Mouse (Mus musculus) forebrain, embryonic 13.5 days (tissue): ENCODE results near the gene Sectm1b. TPM values are rescaled to one million over a fixed set of nuclear protein-coding genes. Genes with fewer than 3 reads are reported as not detected.

ENCODE experiments used
- ATAC-seq: fragments of 200-750 bp; cut with Nextera tagmentation; 2 replicates; pipeline ENCODE4 v1.8.0; 2017
- H3K27ac ChIP-seq: fragments of 300-500 bp; sonication (generic); 2 replicates; pipeline ENCODE4 v1.5.1; 2015; ENCODE audit warnings: inconsistent platforms, mild to moderate bottlenecking, moderate library complexity
- H3K27me3 ChIP-seq: fragments of 300-500 bp; sonication (generic); 2 replicates; pipeline ENCODE4 v1.6.1; 2015; ENCODE audit warnings: mild to moderate bottlenecking, inconsistent platforms
- H3K36me3 ChIP-seq: fragments of 300-500 bp; sonication (generic); 2 replicates; pipeline ENCODE4 v1.6.1; 2015; ENCODE audit warnings: mild to moderate bottlenecking, inconsistent platforms; ENCODE audit not compliant: poor library complexity, severe bottlenecking
- H3K4me1 ChIP-seq: fragments of 300-500 bp; sonication (generic); 2 replicates; pipeline ENCODE4 v1.6.1; 2015; ENCODE audit warnings: inconsistent platforms
- H3K4me2 ChIP-seq: fragments of 300-500 bp; sonication (generic); 2 replicates; pipeline ENCODE4 v1.6.1; 2015; ENCODE audit warnings: inconsistent platforms, mild to moderate bottlenecking, moderate library complexity
- H3K4me3 ChIP-seq: fragments of 300-500 bp; sonication (generic); 2 replicates; pipeline ENCODE4 v1.5.1; 2015; ENCODE audit warnings: mild to moderate bottlenecking, inconsistent platforms
- H3K9ac ChIP-seq: fragments of 300-500 bp; sonication (generic); 2 replicates; pipeline ENCODE4 v1.6.1; 2015; ENCODE audit warnings: mild to moderate bottlenecking, inconsistent platforms
- H3K9me3 ChIP-seq: fragments of 300-500 bp; sonication (generic); replicated peaks from 2 replicates; pipeline ENCODE4 v1.6.1; 2016; ENCODE audit warnings: inconsistent platforms
- WGBS: fragments of 180-500 bp; shearing (Covaris S2); methylation state at CpG from one replicate; pipeline ENCODE4 v1.1.7; 2015; 5-methylcytosine and 5-hydroxymethylcytosine counted together
- polyA plus RNA-seq: library from polyadenylated mRNA; unstranded; fragments of >200 nt; fragmentation: Nextera tagmentation; extraction: Ambion mirVana; gene quantifications from 2 replicates; pipeline ENCODE4 v1.2.1, GENCODE M21; 2015

Sectm1b gene
- polyA plus RNA-seq, 1 experiment from 2014 or later = not detected

DNA sequence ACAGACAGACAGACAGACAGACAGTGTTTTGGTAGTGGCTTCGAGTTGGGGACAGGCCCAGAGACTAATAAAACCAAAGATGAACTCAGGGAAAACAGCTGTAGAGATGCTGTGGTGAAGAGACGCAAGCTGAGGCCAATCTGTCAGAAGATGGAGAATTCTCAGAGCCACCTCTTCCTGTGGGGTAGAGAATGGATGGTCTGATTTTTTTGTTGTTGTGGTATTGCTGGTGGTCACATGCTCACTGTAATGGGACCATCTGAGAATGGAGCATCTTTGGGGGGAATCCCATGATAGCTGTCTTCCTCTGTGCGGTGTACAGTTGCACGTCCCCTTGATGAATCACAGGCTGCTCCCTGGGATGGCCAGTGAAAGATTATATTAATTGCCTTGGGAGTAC lies 20.9 kb downstream of the Sectm1b start:
- H3K4me2 ChIP-seq = no peak overlapping the region
- no peak overlapping the region for H3K4me3 ChIP-seq
- H3K27me3 ChIP-seq = 0 out of 2 replicates have a peak, but pooled peaks cover 5% of the 10 kb centered on the region
- no peak overlapping the region for H3K9ac ChIP-seq
- 82% methylated on average over 4 of the region's 4 CpGs for WGBS
- H3K9me3 ChIP-seq = no peaks in the 10 kb centered on the region
- H3K4me1 ChIP-seq = no peaks in the 10 kb centered on the region
- no peak overlapping the region for H3K27ac ChIP-seq
- ATAC-seq = no peak
- H3K36me3 ChIP-seq = no peaks in the 10 kb centered on the region

DNA sequence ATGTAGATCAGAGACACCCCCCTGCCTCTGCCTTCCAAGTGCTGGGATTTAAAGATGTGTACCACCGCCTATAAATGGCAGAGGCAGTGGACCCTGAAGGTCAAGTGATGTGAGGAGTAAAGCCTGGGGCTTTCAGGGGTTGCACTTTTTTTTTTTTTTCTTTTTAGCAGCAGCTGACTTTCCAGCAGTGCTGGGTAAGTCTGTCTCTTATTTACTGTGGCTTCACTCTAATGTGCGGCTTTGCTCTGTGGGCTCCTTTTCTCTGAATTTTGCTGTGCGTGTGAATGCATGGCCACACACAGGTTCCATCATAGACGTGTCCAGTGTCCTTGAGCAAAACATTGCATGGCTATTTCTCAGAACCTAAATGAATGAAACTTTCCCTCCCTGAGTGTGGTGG lies 21.7 kb downstream of the Sectm1b start:
- no peaks in the 10 kb centered on the region for H3K4me1 ChIP-seq
- H3K36me3 ChIP-seq = no peaks in the 10 kb centered on the region
- H3K27ac ChIP-seq = no peak overlapping the region

DNA sequence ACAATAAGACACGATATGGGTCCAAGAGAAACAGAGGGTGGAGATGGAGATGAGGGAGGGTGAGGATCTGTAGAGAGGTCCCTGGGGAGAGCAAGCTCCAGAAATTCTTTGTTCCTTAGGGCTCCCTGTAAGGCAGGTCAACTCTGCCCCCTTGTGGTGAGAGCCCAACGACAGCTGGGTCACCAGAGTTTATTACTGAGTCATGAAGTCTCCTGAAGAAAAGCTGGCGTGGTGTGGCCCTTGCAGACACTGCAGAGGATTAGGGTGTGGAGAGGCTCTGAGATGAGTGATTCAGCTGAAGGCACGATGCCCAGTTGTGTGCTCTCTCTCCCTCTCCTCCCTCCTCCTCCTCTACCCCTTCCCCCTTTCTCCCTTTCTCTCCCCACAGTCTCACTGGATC lies 22.2 kb downstream of the Sectm1b start:
- Histone ChIP-seq H3K4me1 (no peaks in the 10 kb centered on the region), H3K9ac (no peak overlapping the region), H3K36me3 (no peaks in the 10 kb centered on the region), H3K9me3 (no peaks in the 10 kb centered on the region), H3K27ac (no peak overlapping the region), H3K27me3 (0 out of 2 replicates have a peak, but pooled peaks cover 5% of the 10 kb centered on the region), H3K4me3 (no peak overlapping the region), H3K4me2 (no peak overlapping the region)
- WGBS = 8% methylated on average over 4 of the region's 4 CpGs
- ATAC-seq = 0 out of 2 replicates have a peak, but pooled peaks have one; percentile 33

More for the DNA sequence above, 21.7 kb downstream of the Sectm1b start:
- 0 out of 2 replicates have a peak, but pooled peaks cover 5% of the 10 kb centered on the region for H3K27me3 ChIP-seq
- no peak overlapping the region for H3K4me2 ChIP-seq
- ATAC-seq = no peak
- H3K9ac ChIP-seq = no peak overlapping the region
- WGBS = 74% methylated on average over 4 of the region's 4 CpGs
- H3K9me3 ChIP-seq = no peaks in the 10 kb centered on the region
- H3K4me3 ChIP-seq = no peak overlapping the region

DNA sequence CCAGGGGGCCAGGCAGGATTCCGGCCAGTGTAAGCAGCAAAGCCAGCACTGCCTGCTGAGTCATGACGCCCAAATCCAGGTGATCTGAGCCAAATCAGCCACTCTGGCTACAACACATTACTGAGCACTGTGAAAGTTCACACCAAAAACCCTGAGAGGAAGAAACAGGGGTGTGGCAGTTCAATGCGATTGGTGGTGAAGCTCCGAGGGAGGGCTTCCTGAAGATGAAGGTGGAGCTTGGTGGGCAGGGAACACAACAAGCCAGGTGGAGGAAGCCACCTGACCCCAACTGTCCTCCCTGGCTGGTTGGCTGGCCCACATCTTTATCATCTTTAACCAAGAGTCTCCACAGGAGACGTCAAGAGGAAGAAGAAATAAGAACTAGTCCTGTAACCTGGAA lies 24.1 kb downstream of the Sectm1b start, which contains the start of gene Cd7:
TSS of gene Cd7 (minus strand) at position 117 of the 400 bp plus-strand sequence.
- 85% methylated on average over 5 of the region's 5 CpGs for WGBS
- no peaks in the 10 kb centered on the region for H3K9me3 ChIP-seq
- 0 out of 2 replicates have a peak, but pooled peaks cover 5% of the 10 kb centered on the region for H3K27me3 ChIP-seq
- no peak within 1 kb of the TSS for H3K4me3 ChIP-seq
- H3K27ac ChIP-seq = no peak within 1 kb of the TSS
- no peaks in the 10 kb centered on the region for H3K36me3 ChIP-seq
- H3K9ac ChIP-seq = no peak within 1 kb of the TSS
- no peak within 1 kb of the TSS for H3K4me2 ChIP-seq
- no peaks in the 10 kb centered on the region for H3K4me1 ChIP-seq
- ATAC-seq = no peak

DNA sequence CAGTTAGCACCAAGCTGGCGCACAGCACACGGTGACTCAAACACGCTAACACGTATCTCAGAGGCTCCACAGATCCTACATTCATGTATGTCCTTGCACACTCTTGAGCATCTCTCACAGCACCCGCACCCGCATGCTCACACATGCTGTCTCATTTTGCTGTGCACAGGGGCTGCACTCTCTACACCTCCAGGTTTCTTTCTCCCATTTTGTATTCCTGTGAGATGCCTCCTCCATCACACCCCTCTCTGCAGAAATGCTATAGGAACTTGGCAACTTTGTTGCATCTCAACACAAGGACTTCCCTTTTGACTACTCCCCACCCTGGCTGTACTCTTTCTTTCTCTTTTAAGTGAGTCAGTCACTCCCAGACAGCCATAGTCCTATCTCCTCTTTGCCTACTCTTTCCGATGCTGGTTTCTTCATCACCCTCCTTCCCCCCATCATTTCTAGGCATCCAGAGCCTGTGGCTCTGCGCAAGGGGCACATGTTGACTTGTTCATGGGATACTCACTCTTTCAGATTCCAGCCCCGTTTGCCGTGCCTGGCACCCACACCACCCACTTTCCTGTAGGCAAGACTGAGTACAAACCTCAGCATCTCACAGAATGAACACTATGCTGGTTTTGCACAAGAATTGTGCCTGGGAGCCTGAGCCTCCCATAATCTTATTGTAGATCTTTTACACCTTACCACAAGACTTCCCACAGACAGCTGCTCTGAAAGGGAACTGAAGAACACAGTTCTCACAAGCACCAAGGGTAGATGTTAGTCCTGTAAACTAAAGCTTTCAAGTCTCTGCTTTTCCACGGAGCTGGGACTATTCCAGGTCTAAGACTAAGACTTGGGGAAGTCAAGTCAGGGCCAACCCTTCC lies 24.8 kb downstream of the Sectm1b start:
- WGBS = 85% methylated on average over 11 of the region's 11 CpGs
- H3K27ac ChIP-seq = no peak overlapping the region
- no peak overlapping the region for H3K9ac ChIP-seq
- H3K4me2 ChIP-seq = no peak overlapping the region
- no peaks in the 10 kb centered on the region for H3K36me3 ChIP-seq
- no peaks in the 10 kb centered on the region for H3K4me1 ChIP-seq
- H3K27me3 ChIP-seq = 0 out of 2 replicates have a peak, but pooled peaks cover 5% of the 10 kb centered on the region
- H3K4me3 ChIP-seq = no peak overlapping the region
- no peaks in the 10 kb centered on the region for H3K9me3 ChIP-seq
- no peak for ATAC-seq

DNA sequence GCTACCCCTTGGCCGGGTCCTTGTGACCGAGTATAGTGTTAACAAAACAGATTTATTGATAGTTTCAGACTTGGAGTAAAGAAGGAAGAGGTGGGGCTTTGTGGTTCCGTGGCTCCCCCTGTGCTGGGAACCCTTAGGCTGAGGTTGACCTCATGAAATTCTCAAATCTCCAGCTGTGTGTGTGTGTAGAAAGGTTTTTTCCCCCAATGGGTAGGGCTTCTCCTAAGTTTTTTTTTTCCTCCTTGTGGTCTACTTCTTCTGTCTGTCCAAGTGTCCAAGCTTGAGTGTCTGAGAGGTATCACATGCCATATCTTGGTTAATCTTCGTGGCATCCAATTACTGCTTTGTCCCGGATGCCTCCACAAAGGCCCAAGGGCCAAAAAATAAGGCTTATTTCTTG lies 30.3 kb downstream of the Sectm1b start:
- WGBS = 89% methylated on average over 5 of the region's 5 CpGs
- H3K9ac ChIP-seq = no peak overlapping the region
- no peaks in the 10 kb centered on the region for H3K36me3 ChIP-seq
- no peaks in the 10 kb centered on the region for H3K27me3 ChIP-seq
- no peaks in the 10 kb centered on the region for H3K9me3 ChIP-seq
- no peaks in the 10 kb centered on the region for H3K4me1 ChIP-seq
- no peak overlapping the region for H3K4me3 ChIP-seq
- no peak overlapping the region for H3K27ac ChIP-seq
- no peak for ATAC-seq
- H3K4me2 ChIP-seq = no peak overlapping the region

DNA sequence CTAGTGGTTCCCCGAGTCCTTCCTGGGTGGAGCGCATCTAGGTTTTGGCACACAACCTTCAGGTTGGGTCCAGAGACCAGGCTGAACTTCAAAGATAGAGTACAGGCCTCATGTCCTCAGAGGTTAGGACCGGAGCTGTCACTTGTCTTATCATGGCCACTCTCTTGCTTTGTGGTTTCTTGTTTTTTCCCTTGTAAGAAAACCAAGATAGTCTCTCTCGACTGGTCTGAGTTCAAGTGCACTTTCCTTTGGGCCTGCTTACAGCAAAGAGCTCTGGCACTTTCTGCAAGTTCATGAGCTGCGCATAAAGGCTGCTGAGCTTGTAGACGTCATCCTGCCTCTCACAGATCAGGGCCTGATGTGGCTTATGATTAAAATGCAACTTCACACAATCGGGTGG lies 36.1 kb downstream of the Sectm1b start:
- Histone ChIP-seq H3K9ac (no peak overlapping the region), H3K4me1 (no peaks in the 10 kb centered on the region), H3K9me3 (no peaks in the 10 kb centered on the region), H3K27me3 (no peaks in the 10 kb centered on the region), H3K4me3 (no peak overlapping the region), H3K27ac (no peak overlapping the region), H3K4me2 (no peak overlapping the region), H3K36me3 (no peaks in the 10 kb centered on the region)
- ATAC-seq = no peak
- 87% methylated on average over 7 of the region's 7 CpGs for WGBS

DNA sequence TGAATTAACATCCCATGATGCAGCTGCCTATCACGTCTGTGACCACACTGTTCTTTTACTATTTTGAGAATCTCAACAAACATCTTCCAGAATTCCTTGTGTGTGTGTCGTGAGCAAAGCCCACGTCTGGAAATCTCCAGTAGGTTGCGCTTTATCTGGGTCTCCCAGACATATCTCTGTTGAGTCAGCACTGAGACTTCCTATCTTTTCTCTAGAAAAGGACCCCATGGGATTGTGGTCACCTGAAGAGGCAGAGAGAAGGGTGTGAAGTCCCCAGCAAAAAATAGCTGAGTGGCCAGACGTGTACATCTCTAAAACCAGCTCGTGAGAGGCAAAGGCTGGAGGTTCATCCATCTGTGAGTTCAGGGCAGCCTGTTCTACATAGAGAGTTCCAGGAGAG lies 39.2 kb downstream of the Sectm1b start:
- Histone ChIP-seq H3K9me3 (no peaks in the 10 kb centered on the region), H3K27ac (no peak overlapping the region), H3K27me3 (no peaks in the 10 kb centered on the region), H3K4me1 (no peaks in the 10 kb centered on the region), H3K4me3 (no peak overlapping the region), H3K9ac (no peak overlapping the region), H3K36me3 (no peaks in the 10 kb centered on the region), H3K4me2 (no peak overlapping the region)
- ATAC-seq = no peak
- WGBS = 73% methylated on average over 6 of the region's 6 CpGs

DNA sequence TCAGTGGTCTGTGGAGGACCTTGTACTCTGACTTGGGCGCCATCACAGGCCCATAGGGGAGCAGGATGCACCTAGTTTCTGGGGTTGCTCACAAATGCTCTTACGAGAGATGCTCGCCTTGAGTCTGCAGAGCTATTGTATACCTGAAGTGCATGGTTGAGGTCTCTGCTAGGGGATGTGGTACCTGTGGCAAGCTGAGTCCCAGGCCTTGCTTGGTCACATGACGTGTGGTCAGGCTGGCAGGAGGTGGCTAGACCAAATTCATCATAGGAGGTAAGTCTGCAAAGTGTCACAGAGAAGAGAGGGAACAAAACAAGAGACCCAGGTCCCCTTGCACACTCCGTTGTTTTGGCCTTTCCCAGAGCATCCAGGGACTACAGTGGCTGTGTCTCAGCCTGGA lies 43.9 kb downstream of the Sectm1b start:
- H3K27me3 ChIP-seq = no peaks in the 10 kb centered on the region
- H3K36me3 ChIP-seq = no peaks in the 10 kb centered on the region
- 0 out of 2 replicates have a peak, but pooled peaks cover 10% of the 10 kb centered on the region for H3K4me1 ChIP-seq
- no peak overlapping the region for H3K9ac ChIP-seq
- H3K9me3 ChIP-seq = no peaks in the 10 kb centered on the region
- WGBS = 86% methylated on average over 5 of the region's 5 CpGs
- ATAC-seq = no peak
- H3K4me2 ChIP-seq = no peak overlapping the region
- no peak overlapping the region for H3K27ac ChIP-seq
- H3K4me3 ChIP-seq = no peak overlapping the region

DNA sequence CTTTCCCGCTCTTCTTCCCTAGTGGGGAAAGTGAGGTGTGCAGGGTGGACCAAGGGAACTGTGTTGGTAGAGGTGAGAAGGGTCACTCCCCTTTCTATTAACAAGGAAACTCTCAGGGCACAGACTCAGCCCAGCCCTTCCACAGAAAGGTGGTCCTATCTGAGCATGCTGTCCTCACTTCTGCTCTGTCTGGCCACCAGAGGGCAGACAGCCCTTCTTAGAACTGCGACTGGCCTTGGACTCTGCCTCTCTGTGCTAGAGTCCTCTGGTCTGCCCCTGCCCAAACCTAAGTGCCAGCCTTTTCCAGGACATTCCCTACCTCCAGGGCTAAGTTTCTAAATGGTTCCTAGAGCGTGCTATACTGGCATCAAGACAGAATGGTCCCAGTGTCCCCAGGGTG lies 45.7 kb downstream of the Sectm1b start:
- H3K4me1 ChIP-seq = 0 out of 2 replicates have a peak, but pooled peaks cover 10% of the 10 kb centered on the region
- 0 out of 2 replicates have a peak, but pooled peaks have one; percentile 61 for ATAC-seq
- no peak overlapping the region for H3K4me2 ChIP-seq
- H3K9me3 ChIP-seq = no peaks in the 10 kb centered on the region
- WGBS = 37% methylated on average over 3 of the region's 3 CpGs
- H3K27ac ChIP-seq = no peak overlapping the region
- H3K27me3 ChIP-seq = no peaks in the 10 kb centered on the region
- no peaks in the 10 kb centered on the region for H3K36me3 ChIP-seq
- H3K9ac ChIP-seq = no peak overlapping the region
- no peak overlapping the region for H3K4me3 ChIP-seq

DNA sequence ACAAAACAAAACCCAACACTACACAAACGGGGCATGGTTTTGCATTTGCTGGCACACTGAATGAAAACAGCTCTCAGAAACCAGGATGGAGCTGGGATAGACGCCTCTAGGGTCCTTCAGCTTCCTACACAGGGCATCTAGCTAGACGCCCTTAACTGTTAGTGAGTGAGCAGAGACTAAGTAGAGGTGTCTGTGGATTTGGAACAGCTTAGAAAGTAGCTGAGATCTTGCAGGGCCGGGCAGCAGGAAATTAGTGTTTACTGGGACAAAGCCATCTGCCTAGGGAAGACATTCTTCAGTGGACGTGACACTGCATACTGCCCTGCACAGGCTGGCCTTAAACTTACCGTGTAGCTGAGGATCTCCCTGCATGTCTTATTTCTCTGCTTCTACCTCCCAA lies 47.9 kb downstream of the Sectm1b start:
- no peak overlapping the region for H3K4me3 ChIP-seq
- H3K9ac ChIP-seq = no peak overlapping the region
- no peak for ATAC-seq
- 0 out of 2 replicates have a peak, but pooled peaks cover 10% of the 10 kb centered on the region for H3K4me1 ChIP-seq
- no peaks in the 10 kb centered on the region for H3K36me3 ChIP-seq
- no peaks in the 10 kb centered on the region for H3K9me3 ChIP-seq
- 68% methylated on average over 6 of the region's 6 CpGs for WGBS
- H3K4me2 ChIP-seq = no peak overlapping the region
- H3K27ac ChIP-seq = no peak overlapping the region
- no peaks in the 10 kb centered on the region for H3K27me3 ChIP-seq

DNA sequence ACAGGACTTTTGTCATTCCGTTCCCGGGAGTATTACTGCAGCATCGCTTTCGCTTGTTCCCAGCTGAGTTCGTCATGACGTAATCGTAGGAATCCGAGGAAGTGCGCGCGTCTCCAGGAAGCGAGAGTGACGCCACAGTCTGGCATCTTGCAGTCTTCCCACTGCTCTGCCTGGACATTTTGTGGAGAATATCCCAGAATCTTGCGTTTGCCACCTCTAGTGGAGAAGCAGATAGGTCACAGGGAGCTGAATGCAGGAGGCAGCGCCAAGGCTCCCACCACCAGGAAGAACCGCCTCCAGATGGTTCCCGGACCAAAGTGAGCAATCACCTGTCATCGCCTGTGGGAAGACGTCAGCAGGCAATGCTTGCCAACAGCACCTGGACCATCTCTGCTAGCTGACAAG lies 48.5 kb downstream of the Sectm1b start:
- Histone ChIP-seq H3K4me3 (no peak overlapping the region), H3K9ac (no peak overlapping the region)

More for the DNA sequence above, 48.5 kb downstream of the Sectm1b start:
- Histone ChIP-seq H3K36me3 (no peaks in the 10 kb centered on the region), H3K4me1 (0 out of 2 replicates have a peak, but pooled peaks cover 10% of the 10 kb centered on the region), H3K27me3 (no peaks in the 10 kb centered on the region), H3K9me3 (no peaks in the 10 kb centered on the region), H3K27ac (no peak overlapping the region), H3K4me2 (peak overlapping the region; percentile 39)
- no peak for ATAC-seq
- 63% methylated on average over 19 of the region's 19 CpGs for WGBS
